Mouse (Mus musculus) limb, embryonic 14.5 days (tissue): ENCODE measurements around the gene Gm13289. TPM values are rescaled to one million over a fixed set of nuclear protein-coding genes. Genes with fewer than 3 reads are reported as not detected.
"Not testable (repeated sequence)": the region's sequence is repeated elsewhere in the genome, so short reads cannot be mapped to it uniquely, and the experiment has no call there.

ENCODE experiments used
- ATAC-seq: fragments of 200-750 bp; cut with Nextera tagmentation; 2 replicates; pipeline ENCODE4 v1.8.0; 2017; ENCODE audit warnings: low read depth, moderate number of reproducible peaks, moderate TSS enrichment; ENCODE audit not compliant: low FRiP score
- DNase-seq: peaks from one replicate; pipeline ENCODE4 v3.0.0-alpha.2; 2015; ENCODE audit warnings: low spot score
- H3K27ac ChIP-seq: fragments of 300-500 bp; sonication (generic); replicated peaks from 2 replicates; pipeline ENCODE4 v1.5.1; 2014; ENCODE audit warnings: low read depth, mild to moderate bottlenecking, low read length, moderate library complexity, mixed read lengths
- H3K27me3 ChIP-seq: fragments of 300-500 bp; sonication (generic); 2 replicates; pipeline ENCODE4 v1.6.1; 2014; ENCODE audit warnings: low read length, mixed read lengths; ENCODE audit not compliant: control insufficient read depth, insufficient read depth
- H3K36me3 ChIP-seq: fragments of 300-500 bp; sonication (generic); 2 replicates; pipeline ENCODE4 v1.6.1; 2014; ENCODE audit warnings: mild to moderate bottlenecking, low read length, moderate library complexity, mixed read lengths; ENCODE audit not compliant: control insufficient read depth, insufficient read depth
- H3K4me1 ChIP-seq: fragments of 300-500 bp; sonication (generic); 2 replicates; pipeline ENCODE4 v1.6.1; 2014; ENCODE audit warnings: antibody characterized with exemption, low read length, mixed read lengths; ENCODE audit not compliant: control insufficient read depth, insufficient read depth
- H3K4me2 ChIP-seq: fragments of 300-500 bp; sonication (generic); replicated peaks from 2 replicates; pipeline ENCODE4 v1.6.1; 2014; ENCODE audit warnings: low read depth, mild to moderate bottlenecking, low read length, moderate library complexity; ENCODE audit not compliant: severe bottlenecking
- H3K4me3 ChIP-seq: fragments of 300-500 bp; sonication (generic); replicated peaks from 2 replicates; pipeline ENCODE4 v1.5.1; 2014; ENCODE audit warnings: low read length
- H3K9ac ChIP-seq: fragments of 300-500 bp; sonication (generic); 2 replicates; pipeline ENCODE4 v1.6.1; 2014; ENCODE audit warnings: mild to moderate bottlenecking, low read depth, low read length, moderate library complexity; ENCODE audit not compliant: severe bottlenecking
- H3K9me3 ChIP-seq: fragments of 300-500 bp; sonication (generic); 2 replicates; pipeline ENCODE4 v1.6.1; 2016; ENCODE audit warnings: low read length; ENCODE audit not compliant: control insufficient read depth
- POLR2A ChIP-seq: fragments of 200-500 bp; IDR thresholded peaks from 2 replicates; pipeline ENCODE4 v1.8.0; 2012; ENCODE audit warnings: inconsistent platforms, mild to moderate bottlenecking, moderate library complexity, borderline replicate concordance; ENCODE audit not compliant: insufficient read depth, insufficient read length; ENCODE audit errors: extremely low read depth
- WGBS: fragments of 180-500 bp; shearing (Covaris S2); extraction: QIAGEN DNeasy Blood & Tissue Kit; methylation state at CpG from one replicate; pipeline ENCODE4 v1.1.7; 2014; 5-methylcytosine and 5-hydroxymethylcytosine counted together
- polyA plus RNA-seq, 2 experiments: library from polyadenylated mRNA; depleted of rRNA in 1 of 2; stranded (reverse) in 1 of 2; unstranded in 1 of 2; fragments of >200 nt; fragmentation: Nextera tagmentation in 1 of 2; extraction: Ambion mirVana in 1 of 2; gene quantifications; 2 replicates each; pipeline versions ENCODE4 v1.2.1 to v1.2.3; 2012 to 2014

The Gm13289 gene
- polyA plus RNA-seq, 2 experiments, result not detected

DNA sequence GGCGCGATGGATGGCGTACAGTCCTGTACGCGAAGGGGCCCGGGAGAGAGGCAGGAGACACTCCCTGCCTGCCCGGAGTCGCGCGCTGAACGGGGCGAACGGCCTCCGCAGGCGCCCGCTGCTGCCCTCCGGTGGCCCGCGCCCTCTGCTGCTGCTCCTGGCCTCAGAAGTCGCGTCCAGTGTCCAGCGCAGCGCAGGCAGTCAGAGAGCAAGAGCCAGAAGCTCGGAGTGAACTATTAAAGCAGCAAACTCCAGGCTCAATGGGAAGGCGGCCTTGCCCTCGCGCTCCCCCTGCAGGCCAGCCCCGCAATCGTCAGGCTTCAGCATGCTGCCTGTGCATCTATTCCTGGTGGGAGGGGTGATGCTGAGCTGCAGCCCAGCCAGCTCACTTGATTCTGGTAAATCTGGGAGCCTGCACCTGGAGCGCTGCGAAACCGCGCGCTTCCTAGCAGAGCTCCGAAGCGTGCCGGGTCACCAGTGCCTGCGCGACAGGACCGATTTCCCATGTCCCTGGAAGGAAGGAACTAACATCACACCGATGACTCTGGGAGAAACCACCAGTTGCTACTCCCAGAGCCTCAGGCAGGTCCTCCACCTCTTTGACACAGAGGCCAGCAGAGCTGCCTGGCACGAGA is 13.2 kb upstream of the Gm13289 start:
- Histone ChIP-seq H3K9ac (peak overlapping the region; percentile 28; the same call in 1 of the 2 replicates), H3K4me2 (peak overlapping the region; percentile 39), H3K4me3 (peak overlapping the region; percentile 33)
- DNase-seq, result peak; percentile 59
- not testable (repeated sequence) for H3K36me3 ChIP-seq, H3K27me3 ChIP-seq, H3K9me3 ChIP-seq, ATAC-seq, H3K4me1 ChIP-seq, H3K27ac ChIP-seq
- 7% methylated on average over 19 of the region's 42 CpGs for WGBS
- TF ChIP-seq POLR2A, result 0 out of 2 replicates have a peak, but pooled peaks have one; percentile 32

DNA sequence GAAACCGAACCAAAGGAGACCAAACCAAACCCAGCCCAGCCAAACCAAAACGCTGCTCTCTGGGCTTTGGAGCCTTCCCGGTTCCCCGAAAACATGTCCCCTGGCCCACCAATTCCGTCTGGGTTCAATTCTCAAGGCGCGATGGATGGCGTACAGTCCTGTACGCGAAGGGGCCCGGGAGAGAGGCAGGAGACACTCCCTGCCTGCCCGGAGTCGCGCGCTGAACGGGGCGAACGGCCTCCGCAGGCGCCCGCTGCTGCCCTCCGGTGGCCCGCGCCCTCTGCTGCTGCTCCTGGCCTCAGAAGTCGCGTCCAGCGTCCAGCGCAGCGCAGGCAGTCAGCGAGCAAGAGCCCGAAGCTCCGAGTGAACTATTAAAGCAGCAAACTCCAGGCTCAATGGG is 3.2 kb upstream of the Gm13289 start, which contains the start of gene Gm13290:
Gene Gm13290 (plus strand): TSS at position 301 of the 400 bp plus-strand sequence.
- H3K4me2 ChIP-seq, H3K9ac ChIP-seq, ATAC-seq, H3K4me1 ChIP-seq, H3K27ac ChIP-seq, DNase-seq, H3K4me3 ChIP-seq, H3K36me3 ChIP-seq, H3K9me3 ChIP-seq, H3K27me3 ChIP-seq: not testable (repeated sequence)
- WGBS, result no CpG with 5 or more reads among the region's 32 CpGs

GRCm38 (mm10) chr4:88779550-88779949 is 2.8 kb downstream of the Gm13289 start, which contains the start of gene Gm13272:
Gene Gm13272, plus strand, starts transcription at chr4:88779850.
- ATAC-seq, H3K4me1 ChIP-seq, DNase-seq, H3K27me3 ChIP-seq, H3K4me3 ChIP-seq, H3K9me3 ChIP-seq, H3K36me3 ChIP-seq, H3K27ac ChIP-seq, H3K4me2 ChIP-seq, H3K9ac ChIP-seq: not testable (repeated sequence)
- WGBS, result no CpG with 5 or more reads among the region's 29 CpGs

DNA sequence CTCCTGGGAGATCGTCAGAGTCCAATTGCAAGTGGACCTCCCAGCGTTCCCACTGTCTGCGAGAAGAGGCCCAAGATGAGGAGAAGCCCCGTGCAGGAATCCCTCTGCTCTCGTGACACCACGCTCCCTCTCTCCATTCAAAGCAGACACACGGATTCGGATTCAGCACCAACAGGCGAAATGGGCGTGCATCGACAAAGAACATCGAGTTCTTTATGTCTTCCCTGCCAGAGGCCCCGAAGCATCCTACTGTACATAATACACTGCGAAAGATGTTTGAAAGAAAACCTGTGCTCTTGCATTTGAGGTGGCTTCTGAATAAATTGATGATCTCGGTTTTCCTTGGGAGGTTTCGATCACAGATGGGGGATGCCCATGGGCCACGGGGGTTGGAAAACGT is 3.6 kb downstream of the Gm13289 start:
- H3K4me3 ChIP-seq, ATAC-seq, H3K4me1 ChIP-seq, H3K9ac ChIP-seq, H3K36me3 ChIP-seq, H3K27me3 ChIP-seq, H3K27ac ChIP-seq, H3K4me2 ChIP-seq, H3K9me3 ChIP-seq, DNase-seq: not testable (repeated sequence)
- WGBS, result 45% methylated on average over 10 of the region's 18 CpGs

DNA sequence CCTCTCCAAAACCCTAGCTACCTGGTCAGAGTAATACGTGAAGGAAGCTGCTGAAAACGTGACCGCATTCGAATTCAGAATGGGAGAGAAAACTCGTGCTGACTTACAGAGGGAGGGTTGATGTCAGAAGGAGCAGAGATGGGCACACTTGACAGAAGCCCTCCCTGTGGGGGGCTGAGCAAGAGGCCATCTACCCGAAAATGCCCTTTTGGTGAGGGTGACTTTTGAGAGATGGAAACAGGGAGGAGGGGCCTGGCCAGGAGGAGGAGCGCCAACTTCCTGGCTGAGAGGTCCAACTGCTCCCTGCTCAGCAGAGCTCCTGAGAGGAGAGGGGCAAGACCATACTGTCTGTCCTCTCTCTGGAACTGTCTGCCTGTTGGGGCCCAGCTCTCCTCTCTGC is 5.1 kb downstream of the Gm13289 start, which contains the start of gene Ifnz:
Gene Ifnz (plus strand): TSS at position 301 of the 400 bp plus-strand sequence.
- H3K9ac ChIP-seq, H3K27ac ChIP-seq, H3K9me3 ChIP-seq, ATAC-seq, H3K36me3 ChIP-seq, H3K27me3 ChIP-seq, H3K4me1 ChIP-seq, DNase-seq: not testable (repeated sequence)
- Histone ChIP-seq H3K4me2 (peak within 1 kb of the TSS; percentile 29), H3K4me3 (peak within 1 kb of the TSS; percentile 17; the same call in 1 of the 2 replicates)
- WGBS, result 26% methylated on average over 3 of the region's 7 CpGs

- not testable (repeated sequence) for H3K9ac ChIP-seq, H3K9me3 ChIP-seq, H3K27ac ChIP-seq, H3K27me3 ChIP-seq, DNase-seq, H3K36me3 ChIP-seq, ATAC-seq, H3K4me1 ChIP-seq
- Histone ChIP-seq H3K4me2 (peak overlapping the region; percentile 29), H3K4me3 (peak overlapping the region; percentile 17; the same call in 1 of the 2 replicates)
- WGBS, result 0% methylated on average over 10 of the region's 31 CpGs
These were observed 5.6 kb downstream of the Gm13289 start for GRCm38 (mm10) chr4:88782335-88782734.

DNA sequence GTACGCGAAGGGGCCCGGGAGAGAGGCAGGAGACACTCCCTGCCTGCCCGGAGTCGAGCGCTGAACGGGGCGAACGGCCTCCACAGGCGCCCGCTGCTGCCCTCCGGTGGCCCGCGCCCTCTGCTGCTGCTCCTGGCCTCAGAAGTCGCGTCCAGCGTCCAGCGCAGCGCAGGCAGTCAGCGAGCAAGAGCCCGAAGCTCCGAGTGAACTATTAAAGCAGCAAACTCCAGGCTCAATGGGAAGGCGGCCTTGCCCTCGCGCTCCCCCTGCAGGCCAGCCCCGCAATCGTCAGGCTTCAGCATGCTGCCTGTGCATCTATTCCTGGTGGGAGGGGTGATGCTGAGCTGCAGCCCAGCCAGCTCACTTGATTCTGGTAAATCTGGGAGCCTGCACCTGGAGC is 8.7 kb downstream of the Gm13289 start, which contains the start of gene Gm13276:
Gene Gm13276 (plus strand): TSS at position 301 of the 400 bp plus-strand sequence.
- not testable (repeated sequence) for H3K9me3 ChIP-seq, H3K27ac ChIP-seq, H3K36me3 ChIP-seq, H3K27me3 ChIP-seq, H3K4me1 ChIP-seq, H3K9ac ChIP-seq, ATAC-seq, H3K4me3 ChIP-seq, H3K4me2 ChIP-seq, DNase-seq
- no CpG with 5 or more reads among the region's 27 CpGs for WGBS

DNA sequence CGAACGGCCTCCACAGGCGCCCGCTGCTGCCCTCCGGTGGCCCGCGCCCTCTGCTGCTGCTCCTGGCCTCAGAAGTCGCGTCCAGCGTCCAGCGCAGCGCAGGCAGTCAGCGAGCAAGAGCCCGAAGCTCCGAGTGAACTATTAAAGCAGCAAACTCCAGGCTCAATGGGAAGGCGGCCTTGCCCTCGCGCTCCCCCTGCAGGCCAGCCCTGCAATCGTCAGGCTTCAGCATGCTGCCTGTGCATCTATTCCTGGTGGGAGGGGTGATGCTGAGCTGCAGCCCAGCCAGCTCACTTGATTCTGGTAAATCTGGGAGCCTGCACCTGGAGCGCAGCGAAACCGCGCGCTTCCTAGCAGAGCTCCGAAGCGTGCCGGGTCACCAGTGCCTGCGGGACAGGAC is 11.7 kb downstream of the Gm13289 start, which contains the start of gene Gm13277:
Gene Gm13277 (plus strand): TSS at position 231 of the 400 bp plus-strand sequence.
- not testable (repeated sequence) for DNase-seq, H3K4me1 ChIP-seq, H3K36me3 ChIP-seq, H3K9ac ChIP-seq, H3K9me3 ChIP-seq, H3K27ac ChIP-seq, ATAC-seq, H3K27me3 ChIP-seq, H3K4me3 ChIP-seq, H3K4me2 ChIP-seq
- WGBS, result no CpG with 5 or more reads among the region's 28 CpGs
